Mouse (Mus musculus): ENCODE data around the gene Dpp4.

DNA sequence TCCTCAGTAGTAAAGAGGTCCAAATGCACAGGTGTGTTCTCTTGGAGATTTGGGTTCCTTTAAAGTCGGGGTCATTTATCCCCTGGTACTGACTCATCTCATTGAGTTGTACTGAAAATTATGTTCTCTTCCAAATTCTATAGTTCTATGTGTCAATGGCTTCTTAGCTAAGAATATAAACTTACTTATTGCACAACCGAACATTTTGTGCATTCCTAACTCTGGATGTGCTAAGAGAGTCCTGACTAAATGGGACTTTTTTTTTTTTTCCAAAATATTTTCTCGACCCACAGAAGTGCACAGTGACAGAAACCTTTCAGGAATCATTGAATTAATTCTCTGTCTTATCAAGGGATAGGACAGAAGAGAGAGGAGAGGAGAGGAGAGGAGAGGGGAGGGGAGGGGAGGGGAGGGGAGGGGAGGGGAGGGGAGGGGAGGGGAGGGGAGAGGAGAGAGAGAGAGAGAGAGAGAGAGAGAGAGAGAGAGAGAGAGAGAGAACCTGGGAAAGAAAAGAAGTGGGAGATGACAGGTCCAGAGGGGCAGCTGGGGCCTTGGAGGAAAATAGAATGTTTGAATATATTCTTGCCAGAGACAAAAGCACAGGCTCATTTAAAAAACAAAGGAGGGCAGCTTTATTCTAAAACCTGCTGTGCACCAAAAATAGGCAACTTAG, 70.8 kb downstream of the Dpp4 start:
- TF ChIP-seq CTCF (IDR thresholded peaks at IDR 0.05; ENCODE audit: extremely low read depth, insufficient read depth, insufficient read length, insufficient replicate concordance) (no peak), POLR2A (IDR thresholded peaks at IDR 0.05; ENCODE audit: low read depth, low read length) (no peak)
